Mouse (Mus musculus) right cerebral cortex, adult 18-20 months (tissue): ENCODE measurements around the gene Slc43a2.

Source experiments
- DNase-seq: peaks from one replicate; pipeline ENCODE4 v3.0.0; 2022; ENCODE audit warnings: mixed read lengths

Slc43a2 gene

GRCm38 (mm10) chr11:75531469-75532242 is at the start of gene Slc43a2:
Gene Slc43a2, plus strand, starts transcription at chr11:75531694.
- DNase-seq: peak; percentile 98

DNA sequence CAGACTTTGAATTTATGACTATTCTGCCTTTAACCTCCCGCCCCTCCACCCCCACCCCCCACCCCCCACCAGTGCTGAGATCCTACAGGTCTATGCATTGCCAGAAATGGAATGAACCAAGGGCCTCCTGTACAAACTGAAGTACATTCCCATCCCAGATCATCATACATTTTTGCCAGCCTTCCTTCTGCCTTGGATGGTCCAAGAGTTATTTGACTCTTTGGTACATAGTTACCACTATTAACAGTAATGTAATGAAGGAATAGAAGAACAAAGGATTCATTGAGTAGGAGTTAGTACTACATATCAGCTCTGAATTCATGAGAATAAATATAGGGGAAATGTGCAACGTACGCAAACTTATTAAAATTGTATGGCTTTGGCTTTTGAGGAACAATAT is 45.3 kb upstream of the Slc43a2 start:
- no peak for DNase-seq

DNA sequence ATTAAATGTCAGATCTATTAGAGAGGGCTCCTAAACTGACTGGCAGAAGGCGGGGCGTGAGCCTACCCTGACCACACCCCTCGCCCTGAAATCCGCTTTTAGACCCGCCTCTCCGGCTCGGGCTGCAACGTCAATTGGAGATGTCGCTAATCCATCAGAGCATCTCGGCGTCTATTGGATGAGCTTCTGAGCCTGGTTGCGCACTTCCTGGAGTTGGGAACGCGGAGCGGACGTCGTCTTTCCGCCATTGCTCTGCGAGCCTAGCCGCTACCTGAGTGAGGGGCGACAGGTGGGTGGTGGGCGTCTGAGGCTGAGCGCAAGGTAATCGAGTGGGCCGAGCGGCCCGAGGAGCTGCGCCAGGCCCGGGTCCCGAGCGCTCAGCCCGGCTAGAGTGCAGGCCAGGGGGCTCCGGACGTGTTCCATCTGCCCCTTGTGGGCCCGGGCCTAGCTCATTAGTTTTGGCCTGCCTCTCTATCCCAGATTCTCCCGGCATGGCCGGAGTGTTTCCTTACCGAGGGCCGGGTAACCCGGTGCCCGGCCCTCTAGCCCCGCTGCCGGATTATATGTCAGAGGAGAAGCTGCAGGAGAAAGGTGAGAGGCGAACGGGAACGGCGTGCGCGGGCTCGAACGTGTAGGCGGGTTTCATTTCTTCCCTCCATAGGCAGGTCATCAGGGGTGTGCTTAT is 44.8 kb upstream of the Slc43a2 start, which contains the start of gene Prpf8:
Gene Prpf8 (plus strand): TSS at position 216 of the 685 bp plus-strand sequence.
- peak; percentile 99 for DNase-seq

GRCm38 (mm10) chr11:75487496-75487895 is 44.0 kb upstream of the Slc43a2 start:
- no peak for DNase-seq

GRCm38 (mm10) chr11:75494296-75495049 is 37.0 kb upstream of the Slc43a2 start:
- DNase-seq: no peak

- no peak for DNase-seq
Observed at GRCm38 (mm10) chr11:75498126-75498525, 33.4 kb upstream of the Slc43a2 start.

GRCm38 (mm10) chr11:75508162-75508561 is 23.3 kb upstream of the Slc43a2 start:
- no peak for DNase-seq

DNA sequence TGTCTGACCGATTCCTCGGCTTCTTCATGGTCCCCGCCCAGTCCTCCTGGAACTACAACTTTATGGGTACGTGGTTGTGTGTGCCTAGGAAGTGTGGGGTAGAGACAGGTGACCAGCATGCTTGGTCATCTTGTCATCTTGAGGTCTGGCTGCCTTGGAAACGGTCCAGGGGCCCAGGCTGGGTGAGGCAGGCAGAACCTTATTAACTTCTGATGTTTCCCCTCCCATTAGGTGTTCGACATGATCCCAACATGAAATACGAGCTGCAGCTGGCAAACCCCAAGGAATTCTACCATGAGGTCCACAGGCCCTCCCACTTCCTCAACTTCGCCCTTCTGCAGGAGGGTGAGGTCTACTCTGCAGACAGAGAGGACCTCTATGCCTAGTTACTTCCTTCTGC is 22.6 kb upstream of the Slc43a2 start:
- no peak for DNase-seq

DNA sequence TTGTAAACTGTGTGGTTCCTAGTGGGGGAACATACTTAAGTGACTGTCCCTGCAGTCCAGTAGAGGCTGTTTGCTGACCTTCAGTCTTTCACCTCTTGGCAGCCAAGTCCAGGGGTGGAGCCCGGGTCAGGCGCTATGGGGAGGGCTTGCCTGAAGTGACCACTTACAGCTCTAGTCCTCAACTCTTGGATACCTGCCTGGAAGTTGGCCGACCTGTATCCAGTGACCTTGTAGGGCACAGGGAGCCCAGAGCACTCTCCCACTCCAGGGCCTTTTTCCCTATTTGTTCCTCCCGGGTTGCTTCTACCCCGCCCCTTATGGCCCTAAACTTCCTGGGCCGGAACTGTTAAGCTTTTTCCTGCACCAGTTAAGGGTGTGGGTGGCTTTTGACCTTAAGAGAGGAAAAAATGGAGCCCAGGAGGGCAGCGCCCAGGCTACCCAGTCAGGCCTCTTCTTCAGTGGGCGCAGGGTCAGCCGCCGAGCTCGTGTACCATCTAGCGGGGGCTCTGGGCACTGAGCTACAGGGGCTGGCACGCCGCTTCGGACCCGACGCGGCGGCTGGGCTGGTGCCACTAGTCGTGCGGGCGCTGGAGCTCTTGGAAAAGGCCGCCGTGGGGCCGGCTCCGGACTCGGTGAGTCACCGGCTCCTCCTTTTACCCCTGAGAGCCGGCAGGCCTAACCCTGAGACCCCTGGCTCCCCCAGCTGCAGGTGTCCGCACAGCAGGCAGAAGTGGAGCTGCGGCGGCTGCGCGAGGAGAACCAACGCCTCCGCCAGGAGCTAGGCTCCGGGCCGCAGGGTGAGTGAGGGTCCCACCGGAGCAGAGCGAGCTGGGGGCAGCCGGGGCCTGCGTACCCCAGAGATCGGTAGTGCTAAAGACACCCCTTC is 21.5 kb upstream of the Slc43a2 start, which contains the start of gene Rilp:
Gene Rilp (plus strand): TSS at position 354 of the 886 bp plus-strand sequence.
- no peak for DNase-seq

GRCm38 (mm10) chr11:75510627-75510993 is 20.9 kb upstream of the Slc43a2 start:
- peak; percentile 90 for DNase-seq

- no peak for DNase-seq
Observed at GRCm38 (mm10) chr11:75511213-75511612, 20.3 kb upstream of the Slc43a2 start.

DNA sequence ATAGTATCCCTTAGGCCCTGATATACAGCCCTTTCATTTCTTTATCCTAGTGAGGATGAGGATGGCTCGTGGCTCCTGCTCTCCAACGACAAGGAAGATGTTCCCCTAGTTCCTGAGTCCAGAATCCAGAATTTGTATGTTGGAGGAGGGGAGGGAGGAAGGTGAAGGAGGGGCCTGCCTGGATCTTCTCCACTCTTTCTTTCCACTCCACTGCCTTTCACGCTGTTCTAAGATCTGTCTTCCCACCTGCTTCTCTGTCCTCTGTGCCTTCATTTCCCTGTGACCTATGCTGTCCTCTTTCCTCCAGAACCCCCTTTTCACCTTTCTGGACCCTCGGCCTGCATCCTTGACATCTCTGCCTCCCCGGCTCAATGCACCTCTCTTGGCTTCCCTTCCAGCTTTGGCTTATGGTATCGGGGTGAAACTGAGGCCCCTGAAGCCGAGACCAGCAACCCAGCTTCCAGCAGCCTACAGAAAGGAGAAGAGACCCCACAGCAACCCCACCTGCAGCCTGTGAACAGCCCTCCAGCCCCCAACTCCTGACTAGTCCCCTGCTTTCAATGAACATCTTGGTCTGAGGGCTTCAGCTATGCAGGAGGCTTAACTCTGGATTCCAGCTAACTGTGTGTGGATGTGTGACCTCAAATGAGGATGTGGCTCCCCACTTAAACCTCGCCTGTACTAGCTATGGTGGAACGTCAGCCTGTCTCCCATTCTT is 19.0 kb upstream of the Slc43a2 start:
- DNase-seq: no peak

GRCm38 (mm10) chr11:75513336-75513735 is 18.2 kb upstream of the Slc43a2 start, which contains the start of gene Scarf1:
Gene Scarf1, plus strand, starts transcription at chr11:75513540.
- DNase-seq: no peak

DNA sequence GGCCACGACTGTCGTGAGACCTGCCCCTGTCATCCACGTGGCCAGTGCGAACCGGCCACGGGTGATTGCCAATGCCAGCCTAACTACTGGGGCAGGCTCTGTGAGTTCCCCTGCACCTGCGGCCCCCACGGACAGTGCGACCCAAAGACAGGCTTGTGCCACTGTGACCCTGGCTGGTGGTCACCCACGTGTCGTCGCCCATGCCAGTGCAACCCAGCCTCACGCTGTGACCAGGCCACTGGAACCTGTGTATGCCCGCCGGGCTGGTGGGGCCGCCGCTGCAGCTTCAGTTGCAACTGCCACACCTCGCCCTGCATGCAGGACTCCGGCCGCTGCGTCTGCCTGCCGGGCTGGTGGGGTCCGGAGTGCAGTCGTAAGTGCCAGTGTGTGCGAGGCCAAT is 16.3 kb upstream of the Slc43a2 start:
- no peak for DNase-seq

- peak; percentile 48 for DNase-seq
Observed at GRCm38 (mm10) chr11:75519834-75520633, 11.5 kb upstream of the Slc43a2 start.

GRCm38 (mm10) chr11:75521609-75522008 is 9.9 kb upstream of the Slc43a2 start:
- DNase-seq: no peak

GRCm38 (mm10) chr11:75522793-75523192 is 8.7 kb upstream of the Slc43a2 start:
- no peak for DNase-seq

DNA sequence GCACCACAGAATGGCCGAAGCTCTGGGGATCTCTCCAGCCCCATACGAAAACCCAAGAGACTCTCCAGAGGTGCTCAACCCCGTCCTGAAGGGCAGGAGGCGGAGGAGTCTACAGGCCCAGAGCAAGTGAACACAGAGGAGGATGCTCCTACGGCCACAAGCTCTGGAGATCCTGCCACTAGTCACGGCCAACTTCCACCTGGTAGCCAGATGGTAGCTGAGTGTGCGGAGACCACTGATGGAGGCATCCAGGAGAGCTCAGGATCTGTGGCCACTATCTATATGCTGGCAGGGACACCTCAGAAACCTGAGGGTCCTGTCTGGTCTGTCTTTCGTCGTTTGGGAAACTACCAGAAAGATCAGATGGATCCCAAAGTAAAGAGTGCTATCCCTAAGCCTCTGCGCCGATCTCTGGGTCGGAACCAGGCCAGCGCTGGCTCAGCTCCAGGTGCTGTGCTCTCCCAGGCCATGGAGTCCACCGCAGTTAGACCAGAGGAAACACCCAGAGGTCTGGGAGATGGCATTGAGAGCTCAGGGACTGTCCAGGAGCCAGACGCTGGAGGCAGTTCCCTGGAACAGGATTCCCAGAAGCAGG is 5.9 kb upstream of the Slc43a2 start:
- no peak for DNase-seq

DNA sequence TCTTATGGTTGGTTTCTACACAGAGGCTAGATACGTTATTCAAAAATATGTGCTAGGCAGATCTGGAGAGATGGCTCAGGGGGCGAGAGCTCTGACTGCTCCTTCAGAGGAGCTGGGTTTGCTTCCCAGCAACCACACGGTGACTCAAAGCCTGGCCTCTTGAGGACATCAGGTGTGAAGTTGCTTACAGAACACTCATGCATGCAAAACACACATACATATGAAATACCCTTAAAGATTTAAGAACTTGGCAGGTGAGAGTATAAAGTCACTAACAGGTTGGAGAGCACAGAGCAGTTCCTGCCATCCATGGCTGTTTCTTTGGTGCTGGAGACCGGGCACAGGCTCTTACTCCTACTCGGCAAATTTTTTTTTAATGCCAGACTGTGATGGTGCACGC is 4.6 kb upstream of the Slc43a2 start:
- no peak for DNase-seq

- no peak for DNase-seq
Observed at GRCm38 (mm10) chr11:75529771-75530170, 1.7 kb upstream of the Slc43a2 start.
